Mouse (Mus musculus) spleen, postnatal 14 days (tissue): ENCODE results near the gene Tubg2.
"Not testable (repeated sequence)": the region's sequence is repeated elsewhere in the genome, so short reads cannot be mapped to it uniquely, and the experiment has no call there.

Experiments used
- DNase-seq, 2 experiments: peaks; one replicate each; pipeline ENCODE4 v3.0.0; 2021 to 2022; ENCODE audit warnings: low spot score in 2 of 2

The Tubg2 gene

GRCm38 (mm10) chr11:101138536-101139181, 17.0 kb upstream of the Tubg2 start:
- no peak for DNase-seq

- no peak for DNase-seq
Measured at GRCm38 (mm10) chr11:101140164-101140819, 15.4 kb upstream of the Tubg2 start.

- DNase-seq, result no peak
Measured at GRCm38 (mm10) chr11:101141088-101141487, 14.6 kb upstream of the Tubg2 start.

GRCm38 (mm10) chr11:101142215-101142967, 13.3 kb upstream of the Tubg2 start:
- no peak for DNase-seq

DNA sequence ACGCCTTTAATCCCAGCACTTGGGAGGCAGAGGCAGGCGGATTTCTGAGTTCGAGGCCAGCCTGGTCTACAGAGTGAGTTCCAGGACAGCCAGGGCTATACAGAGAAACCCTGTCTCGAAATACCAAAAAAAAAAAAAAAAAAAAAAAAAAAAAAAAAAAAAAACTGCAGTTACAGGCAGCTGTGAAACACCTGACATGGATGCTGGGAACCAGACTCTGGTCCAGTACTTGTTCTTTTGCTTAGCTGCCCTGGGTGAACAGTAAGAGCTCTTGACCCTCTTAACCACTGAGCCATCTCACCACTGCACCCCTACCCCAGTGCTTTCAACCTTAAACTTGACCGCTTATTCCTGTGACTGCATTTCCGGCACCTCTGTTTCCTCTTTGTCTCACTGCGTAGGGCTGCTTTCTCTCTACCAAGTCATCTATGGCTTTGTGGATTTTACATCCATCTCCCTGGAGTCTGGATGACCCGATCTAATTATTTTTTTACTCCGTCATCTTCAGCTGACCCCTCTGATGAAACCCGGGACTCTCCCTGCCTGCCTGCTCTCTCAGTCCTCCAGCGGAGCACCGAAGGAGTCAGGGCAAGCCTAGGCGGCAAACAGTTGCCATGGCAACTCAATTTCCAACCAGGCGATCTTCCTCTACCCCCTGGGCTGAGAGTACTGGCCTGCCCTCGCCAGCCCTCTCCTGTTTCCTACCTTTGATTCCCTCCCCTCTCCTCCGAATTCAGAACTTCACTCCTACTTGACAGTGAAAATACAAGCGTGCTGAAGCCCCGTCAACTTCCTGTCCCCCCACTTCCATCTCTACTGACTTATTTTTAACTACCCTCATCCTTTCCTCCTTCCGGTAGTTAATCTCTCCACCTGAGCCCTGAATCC, 12.1 kb upstream of the Tubg2 start:
- DNase-seq, result no peak

- DNase-seq, result no peak
Measured at GRCm38 (mm10) chr11:101146377-101146776, 9.3 kb upstream of the Tubg2 start.

- DNase-seq, result no peak
Measured at GRCm38 (mm10) chr11:101148751-101149150, 7.0 kb upstream of the Tubg2 start.

DNA sequence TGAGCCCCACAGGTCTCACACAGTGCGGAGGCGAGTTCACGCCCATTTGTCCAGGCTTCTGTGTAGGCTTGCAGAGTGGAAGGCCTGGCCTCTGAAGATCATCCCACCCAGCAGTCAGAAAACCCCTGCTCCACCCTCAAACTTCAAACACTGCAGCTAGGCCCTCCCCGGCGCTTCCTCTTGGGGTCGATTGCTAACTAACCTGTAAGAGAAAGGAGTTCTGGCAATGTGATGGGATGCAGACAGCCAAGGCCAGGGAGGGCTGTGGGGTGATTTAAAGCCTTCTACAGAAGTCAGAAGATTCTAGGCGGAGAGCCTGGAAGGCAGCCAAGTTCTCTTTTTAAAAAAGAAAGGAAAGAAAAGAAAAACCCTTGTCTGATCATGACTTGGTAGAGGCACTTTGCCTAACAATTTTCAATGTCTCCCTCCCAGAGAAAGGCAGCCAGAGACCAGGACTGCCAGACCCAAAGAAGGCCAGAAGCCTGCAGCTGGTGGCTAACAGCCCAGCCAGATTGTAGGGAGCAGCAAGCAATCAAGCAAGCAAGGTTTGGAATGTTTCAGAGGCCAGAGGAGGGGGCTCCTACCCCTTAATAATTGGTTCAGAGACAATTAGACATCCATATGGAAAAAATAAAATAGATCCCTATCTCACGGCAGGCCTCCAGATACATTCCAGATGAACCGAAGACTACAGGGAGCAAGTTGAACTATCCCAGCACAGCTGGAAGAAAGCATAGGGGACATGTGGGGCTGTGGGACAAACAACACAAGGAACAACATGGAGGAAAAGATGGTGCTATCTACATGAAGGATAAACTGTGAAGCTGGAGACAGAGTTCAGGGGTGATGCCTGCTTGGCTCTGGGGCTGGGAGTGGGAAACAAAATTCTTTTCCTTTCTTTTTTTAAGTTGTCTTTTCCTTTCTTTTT, 6.3 kb upstream of the Tubg2 start:
- DNase-seq, result no peak

DNA sequence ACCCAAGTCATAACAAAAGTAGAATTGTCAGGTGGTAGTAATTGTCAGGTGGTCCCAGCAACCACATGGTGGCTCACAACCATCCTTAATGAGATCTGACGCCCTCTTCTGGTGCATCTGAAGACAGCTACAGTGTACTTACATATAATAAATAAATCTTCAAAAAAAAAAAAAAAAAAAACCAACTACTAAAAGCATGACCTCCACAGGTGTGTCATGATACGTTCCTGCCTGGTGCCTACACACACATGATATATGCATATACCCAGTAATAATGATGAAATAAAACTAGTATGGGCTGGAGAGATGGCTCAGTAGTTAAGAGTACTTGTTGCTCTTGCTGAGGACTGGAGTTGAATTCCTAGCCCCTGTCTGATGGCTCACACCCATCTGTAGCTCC, 4.6 kb upstream of the Tubg2 start:
- no peak for DNase-seq

DNA sequence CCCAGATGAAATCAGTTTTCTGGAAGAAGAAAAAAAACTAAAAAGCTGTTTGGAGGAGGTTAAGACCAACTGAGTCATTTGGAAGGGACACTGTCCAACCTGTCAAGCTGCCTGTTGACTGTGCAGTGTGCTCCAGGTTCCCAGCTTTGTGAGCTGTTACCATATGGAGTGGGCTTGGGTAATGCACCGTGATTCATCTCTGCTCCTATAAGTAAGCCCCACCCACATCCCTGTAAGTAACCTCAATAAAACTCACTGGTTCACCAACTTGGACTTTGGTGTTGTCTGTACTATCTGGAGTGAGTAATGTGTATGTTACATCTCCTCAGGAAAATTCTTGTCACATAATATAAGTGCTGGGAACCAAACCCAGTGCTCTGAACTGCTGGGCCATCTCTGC, 2.9 kb upstream of the Tubg2 start:
- DNase-seq, result no peak

GRCm38 (mm10) chr11:101154648-101155047, 1.1 kb upstream of the Tubg2 start:
- DNase-seq, result no peak

GRCm38 (mm10) chr11:101155151-101155550, 556 bp upstream of the Tubg2 start:
- no peak for DNase-seq

DNA sequence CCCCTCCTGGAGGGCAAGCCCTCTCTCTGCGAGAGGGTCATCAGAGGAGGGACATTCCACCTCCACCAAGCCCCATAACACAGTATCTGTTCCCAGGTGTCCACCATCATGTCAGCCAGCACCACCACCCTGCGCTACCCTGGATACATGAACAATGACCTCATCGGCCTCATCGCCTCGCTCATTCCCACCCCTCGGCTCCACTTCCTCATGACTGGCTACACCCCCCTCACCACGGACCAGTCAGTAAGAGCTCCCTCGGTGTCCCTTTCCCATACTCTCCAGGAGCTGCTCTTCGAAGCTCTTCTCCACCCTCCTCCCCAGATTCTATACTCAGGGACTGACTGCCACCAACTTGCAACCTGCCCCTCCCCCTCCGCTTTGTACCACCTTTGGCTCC, 4.4 kb downstream of the Tubg2 start:
- not testable (repeated sequence) for DNase-seq

DNA sequence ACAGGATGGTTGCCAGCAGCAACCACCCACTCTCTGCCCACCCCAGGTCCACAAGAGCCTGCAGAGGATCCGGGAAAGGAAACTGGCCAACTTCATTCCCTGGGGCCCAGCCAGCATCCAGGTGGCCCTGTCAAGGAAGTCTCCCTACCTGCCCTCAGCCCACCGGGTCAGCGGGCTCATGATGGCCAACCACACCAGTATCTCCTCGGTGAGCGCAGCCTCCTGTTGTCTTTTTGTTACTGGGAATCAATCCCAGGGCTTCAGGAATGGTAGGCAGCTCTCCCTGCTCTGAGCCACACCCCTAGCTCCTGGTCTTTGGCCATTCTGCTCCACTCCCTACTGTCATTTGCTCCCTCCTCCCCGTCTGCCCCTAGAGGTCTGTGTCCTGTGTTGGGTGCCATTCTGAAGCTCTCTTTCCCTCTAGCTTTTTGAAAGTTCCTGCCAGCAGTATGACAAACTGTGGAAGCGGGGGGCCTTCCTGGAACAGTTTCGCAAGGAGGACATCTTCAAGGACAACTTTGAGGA, 5.3 kb downstream of the Tubg2 start:
- DNase-seq, result not testable (repeated sequence)

GRCm38 (mm10) chr11:101161551-101161950, 5.8 kb downstream of the Tubg2 start:
- no peak for DNase-seq

- no peak for DNase-seq
Measured at GRCm38 (mm10) chr11:101162301-101162700, 6.6 kb downstream of the Tubg2 start.

DNA sequence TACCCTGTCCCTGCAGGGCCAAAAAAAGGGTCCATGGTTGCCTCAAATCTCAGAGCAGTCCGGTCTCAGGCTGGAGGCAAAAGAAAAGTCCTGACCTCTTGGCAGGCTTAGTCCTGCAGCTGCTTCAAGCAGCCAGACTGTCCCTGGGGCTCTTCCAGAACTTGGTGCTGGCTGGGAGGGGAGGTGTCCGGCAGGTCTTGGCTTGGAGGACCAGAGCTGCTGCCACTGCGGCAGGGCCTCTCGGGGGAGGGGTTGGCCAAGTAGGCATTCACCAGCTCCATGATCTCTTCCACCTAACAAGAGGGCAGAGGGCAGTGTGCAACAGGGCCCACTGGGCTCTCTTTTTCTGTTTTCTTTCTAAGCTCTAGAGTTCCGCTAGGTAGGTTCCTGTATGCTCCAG, 7.1 kb downstream of the Tubg2 start:
- no peak for DNase-seq

- no peak for DNase-seq
Measured at GRCm38 (mm10) chr11:101163476-101164350, 8.0 kb downstream of the Tubg2 start.

DNA sequence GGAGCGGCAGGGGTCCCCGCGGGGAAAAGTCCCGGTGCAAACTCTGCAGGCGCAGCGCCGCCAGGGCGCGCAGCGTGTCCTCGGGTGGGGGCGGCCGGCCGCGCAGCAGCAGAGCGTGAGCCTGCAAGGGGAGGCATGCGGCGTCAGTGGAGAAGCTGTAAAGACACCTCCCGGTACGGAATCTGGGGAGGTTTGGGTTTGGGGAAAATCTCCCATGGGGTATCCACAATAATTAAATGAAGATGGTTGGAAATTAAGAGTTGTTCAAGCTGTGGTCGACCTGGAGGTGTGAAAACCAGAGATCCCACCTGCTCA, 8.6 kb downstream of the Tubg2 start:
- DNase-seq, result no peak
